Mouse (Mus musculus) liver, embryonic 12.5 days (tissue): ENCODE results near the gene Ociad1. TPM values are rescaled to one million over a fixed set of nuclear protein-coding genes. Genes with fewer than 3 reads are reported as not detected.
"Not testable (repeated sequence)": the region's sequence is repeated elsewhere in the genome, so short reads cannot be mapped to it uniquely, and the experiment has no call there.

Source experiments
- ATAC-seq: fragments of 200-750 bp; cut with Nextera tagmentation; 2 replicates; pipeline ENCODE4 v1.8.0; 2017; ENCODE audit warnings: moderate number of reproducible peaks, mild to moderate bottlenecking, moderate library complexity
- H3K27ac ChIP-seq: fragments of 300-500 bp; sonication (generic); 2 replicates; pipeline ENCODE4 v1.5.1; 2016; ENCODE audit warnings: mild to moderate bottlenecking
- H3K27me3 ChIP-seq: fragments of 300-500 bp; sonication (generic); replicated peaks from 2 replicates; pipeline ENCODE4 v1.6.1; 2016; ENCODE audit warnings: mild to moderate bottlenecking, moderate library complexity
- H3K36me3 ChIP-seq: fragments of 300-500 bp; sonication (generic); 2 replicates; pipeline ENCODE4 v1.6.1; 2016; ENCODE audit warnings: mild to moderate bottlenecking, moderate library complexity
- H3K4me1 ChIP-seq: fragments of 300-500 bp; sonication (generic); 2 replicates; pipeline ENCODE4 v1.6.1; 2016
- H3K4me2 ChIP-seq: fragments of 300-500 bp; sonication (generic); 2 replicates; pipeline ENCODE4 v1.6.1; 2016; ENCODE audit warnings: mild to moderate bottlenecking, moderate library complexity
- H3K4me3 ChIP-seq: fragments of 300-500 bp; sonication (generic); 2 replicates; pipeline ENCODE4 v1.5.1; 2016; ENCODE audit warnings: mild to moderate bottlenecking, moderate library complexity
- H3K9ac ChIP-seq: fragments of 300-500 bp; sonication (generic); 2 replicates; pipeline ENCODE4 v1.6.1; 2016; ENCODE audit warnings: mild to moderate bottlenecking, moderate library complexity
- H3K9me3 ChIP-seq: fragments of 300-500 bp; sonication (generic); replicated peaks from 2 replicates; pipeline ENCODE4 v1.6.1; 2016; ENCODE audit warnings: mild to moderate bottlenecking, moderate library complexity
- WGBS: fragments of 180-500 bp; shearing (Covaris S2); methylation state at CpG from one replicate; pipeline ENCODE4 v1.1.7; 2016; ENCODE audit not compliant: insufficient replicate concordance; 5-methylcytosine and 5-hydroxymethylcytosine counted together
- polyA plus RNA-seq: library from polyadenylated mRNA; unstranded; fragments of >200 nt; fragmentation: Nextera tagmentation; extraction: Ambion mirVana; gene quantifications from 2 replicates; pipeline ENCODE4 v1.2.1, GENCODE M21; 2016

Ociad1 gene
- polyA plus RNA-seq, 1 experiment from 2014 or later: 159 TPM

DNA sequence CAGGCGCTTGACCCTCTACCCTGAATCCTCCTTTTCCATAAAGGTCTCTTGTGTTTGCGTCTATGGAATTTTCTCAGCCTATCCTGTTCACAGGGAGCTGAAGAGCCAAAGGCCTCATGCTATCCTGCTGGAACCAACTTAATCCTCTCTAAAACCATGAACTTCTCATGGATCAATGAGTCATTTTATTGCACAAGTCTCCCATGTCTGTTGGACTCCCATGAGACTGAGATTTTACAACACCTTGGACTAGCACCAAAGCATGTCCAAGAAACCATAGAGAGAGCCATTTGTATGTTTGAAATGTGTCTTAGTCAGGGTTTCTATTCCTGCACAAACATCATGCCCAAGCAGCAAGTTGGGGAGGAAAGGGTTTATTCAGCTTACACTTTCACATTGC lies 22.1 kb downstream of the Ociad1 start:
- Histone ChIP-seq H3K9ac (no peak overlapping the region), H3K4me3 (no peak overlapping the region), H3K9me3 (no peaks in the 10 kb centered on the region), H3K4me2 (no peak overlapping the region), H3K36me3 (peaks cover 76% of the 10 kb centered on the region), H3K27me3 (no peaks in the 10 kb centered on the region), H3K4me1 (peaks cover 63% of the 10 kb centered on the region), H3K27ac (peak overlapping the region; percentile 54)
- 89% methylated on average over 2 of the region's 2 CpGs for WGBS
- ATAC-seq: no peak

DNA sequence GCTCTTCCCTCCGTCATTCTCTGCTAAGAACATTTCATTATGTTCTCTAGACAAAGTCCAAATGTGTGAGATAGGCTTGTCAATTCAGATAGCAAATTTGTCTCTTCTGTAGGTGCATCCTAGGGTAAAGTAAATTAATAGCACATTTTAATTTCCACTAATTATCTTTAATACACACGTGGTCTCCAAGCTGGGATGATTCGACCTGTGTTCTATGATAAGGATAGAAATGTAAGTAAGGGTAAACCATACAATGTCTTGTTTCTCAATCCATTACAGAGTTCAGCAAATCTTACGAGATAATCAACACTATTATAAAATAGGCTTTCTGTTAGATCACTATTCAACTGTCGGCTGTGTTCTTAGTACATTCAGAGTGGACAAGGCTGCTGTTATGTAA lies 26.7 kb downstream of the Ociad1 start:
- no peak overlapping the region for H3K27ac ChIP-seq
- H3K4me1 ChIP-seq: peaks cover 22% of the 10 kb centered on the region
- no peak overlapping the region for H3K4me3 ChIP-seq
- no peak overlapping the region for H3K9ac ChIP-seq
- H3K27me3 ChIP-seq: no peaks in the 10 kb centered on the region
- H3K36me3 ChIP-seq: peaks cover 37% of the 10 kb centered on the region
- no peak overlapping the region for H3K4me2 ChIP-seq
- H3K9me3 ChIP-seq: no peaks in the 10 kb centered on the region
- 80% methylated on average over 5 of the region's 5 CpGs for WGBS
- no peak for ATAC-seq

DNA sequence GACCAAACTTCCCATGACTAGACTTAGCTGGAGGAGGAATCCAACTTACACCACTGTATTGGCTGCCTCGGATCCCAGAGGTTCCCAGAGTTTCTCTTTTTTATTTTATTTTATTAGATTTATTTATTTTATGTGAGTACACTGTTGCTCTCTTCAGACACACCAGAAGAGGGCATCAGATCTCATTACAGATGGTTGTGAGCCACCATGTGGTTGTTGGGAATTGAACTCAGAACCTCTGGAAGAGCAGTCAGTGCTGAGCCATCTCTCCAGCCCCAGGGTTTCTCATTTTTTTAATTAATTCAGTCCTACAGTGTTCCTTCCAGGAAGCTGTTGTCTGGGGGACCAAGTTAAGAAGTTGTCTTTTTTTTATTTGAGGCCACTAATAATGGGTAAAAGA lies 30.1 kb downstream of the Ociad1 start:
- not testable (repeated sequence) for ATAC-seq, H3K27me3 ChIP-seq, H3K4me3 ChIP-seq, H3K9ac ChIP-seq, H3K9me3 ChIP-seq, H3K36me3 ChIP-seq, H3K4me1 ChIP-seq, H3K4me2 ChIP-seq, H3K27ac ChIP-seq
- WGBS: 74% methylated on average over 1 of the region's 1 CpGs

DNA sequence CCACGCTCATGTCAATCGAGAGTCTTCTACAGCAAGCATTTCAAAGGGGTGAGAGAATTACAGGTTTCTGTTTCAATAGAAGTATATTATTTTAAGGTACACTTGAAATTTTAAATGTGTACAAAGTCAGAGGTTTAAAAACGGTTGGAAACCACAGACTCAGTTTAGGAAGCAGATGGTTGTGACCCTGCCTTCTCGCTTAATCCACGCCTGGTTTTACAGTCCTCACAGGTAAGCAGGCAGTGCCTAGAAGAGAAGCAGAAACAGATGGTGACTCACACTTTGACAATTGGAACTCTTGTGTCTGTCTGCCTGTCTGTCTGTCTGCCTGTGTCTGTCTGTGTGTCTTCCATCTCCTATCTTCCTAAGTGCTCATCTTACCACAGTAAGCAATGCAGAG lies 31.0 kb downstream of the Ociad1 start:
- Histone ChIP-seq H3K4me2 (no peak overlapping the region), H3K27me3 (no peaks in the 10 kb centered on the region), H3K4me3 (no peak overlapping the region), H3K9ac (no peak overlapping the region), H3K27ac (no peak overlapping the region), H3K4me1 (0 out of 2 replicates have a peak, but pooled peaks cover 4% of the 10 kb centered on the region), H3K9me3 (no peaks in the 10 kb centered on the region), H3K36me3 (no peaks in the 10 kb centered on the region)
- 67% methylated on average over 5 of the region's 5 CpGs for WGBS
- no peak for ATAC-seq

DNA sequence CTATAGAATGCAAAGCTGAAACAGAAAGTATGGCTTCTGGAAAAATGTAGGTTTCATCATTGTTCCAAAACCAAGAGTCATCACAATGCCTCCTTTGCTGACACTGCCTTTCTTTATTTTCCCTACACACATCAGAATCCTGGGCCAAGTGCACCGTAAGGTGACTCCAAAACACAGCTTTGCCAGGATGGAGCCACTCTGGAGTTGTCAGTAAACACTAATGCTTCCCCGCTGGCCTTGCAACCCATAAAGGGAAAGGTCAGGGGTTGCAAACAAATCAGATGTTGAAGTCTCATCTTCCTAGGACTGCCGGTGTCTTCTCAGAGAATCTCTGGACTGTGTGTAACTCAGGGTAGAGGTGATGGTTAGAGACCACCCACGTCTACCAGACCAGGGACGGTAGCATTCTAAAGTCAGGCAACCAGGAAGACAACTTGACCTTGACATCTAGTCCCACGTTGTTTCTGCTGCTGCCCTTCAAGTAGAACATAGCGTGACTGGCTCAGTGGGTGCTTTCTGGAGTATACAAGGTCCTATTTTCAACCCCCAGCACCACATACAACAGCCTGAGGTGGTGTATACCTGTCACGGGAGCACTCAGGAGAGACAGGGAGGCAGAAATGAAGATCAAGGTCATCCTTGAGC lies 32.1 kb downstream of the Ociad1 start:
- H3K4me3 ChIP-seq: no peak overlapping the region
- 66% methylated on average over 8 of the region's 8 CpGs for WGBS
- H3K27me3 ChIP-seq: no peaks in the 10 kb centered on the region
- no peak overlapping the region for H3K9ac ChIP-seq
- H3K36me3 ChIP-seq: no peaks in the 10 kb centered on the region
- H3K9me3 ChIP-seq: no peaks in the 10 kb centered on the region
- no peak overlapping the region for H3K27ac ChIP-seq
- H3K4me2 ChIP-seq: no peak overlapping the region
- H3K4me1 ChIP-seq: no peaks in the 10 kb centered on the region
- no peak for ATAC-seq

DNA sequence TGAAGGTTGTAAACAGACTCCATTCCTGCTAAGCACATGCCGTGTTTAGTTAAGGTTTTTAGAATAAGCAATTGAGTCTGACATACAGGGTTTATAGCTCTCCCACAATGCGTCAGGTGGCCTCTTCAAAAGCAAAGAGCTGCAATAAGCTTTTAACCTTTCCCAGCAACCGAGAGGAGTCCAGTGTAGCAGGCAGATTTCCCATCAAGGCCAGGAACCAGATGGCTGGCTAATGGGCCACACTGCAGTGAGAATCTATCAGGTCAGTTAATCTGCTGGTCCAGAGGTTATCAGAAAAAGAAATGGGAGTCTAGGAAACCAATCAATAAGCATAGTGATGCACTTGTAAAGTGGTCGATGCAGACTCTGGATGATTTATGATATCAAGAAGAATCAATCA lies 38.4 kb downstream of the Ociad1 start:
- ATAC-seq: no peak
- Histone ChIP-seq H3K27ac (no peak overlapping the region), H3K4me3 (no peak overlapping the region), H3K9me3 (no peaks in the 10 kb centered on the region), H3K36me3 (no peaks in the 10 kb centered on the region), H3K9ac (no peak overlapping the region), H3K4me1 (no peaks in the 10 kb centered on the region), H3K4me2 (no peak overlapping the region), H3K27me3 (no peaks in the 10 kb centered on the region; the same call in 1 of the 2 replicates)
- 58% methylated on average over 4 of the region's 4 CpGs for WGBS

DNA sequence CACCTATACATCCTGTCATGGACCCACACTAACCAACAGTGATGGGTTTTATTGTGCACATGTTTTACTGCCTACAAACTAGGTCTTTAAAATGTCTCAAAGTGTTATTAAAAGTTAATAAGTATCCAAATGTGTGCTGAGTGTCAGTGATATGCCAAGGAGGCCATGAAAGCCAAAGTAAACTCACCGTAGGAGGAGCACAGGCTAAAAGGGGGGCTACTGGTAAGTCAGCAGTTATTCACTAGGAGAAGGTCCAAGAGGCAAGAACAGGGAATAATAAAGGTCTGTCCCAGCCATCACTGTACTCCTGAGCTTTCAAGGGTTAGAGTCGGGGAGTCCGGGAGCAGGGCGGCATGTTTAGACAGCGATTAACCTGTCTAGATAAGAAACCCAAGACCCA lies 43.9 kb downstream of the Ociad1 start:
- Histone ChIP-seq H3K36me3 (no peaks in the 10 kb centered on the region), H3K9ac (no peak overlapping the region), H3K9me3 (no peaks in the 10 kb centered on the region), H3K4me2 (no peak overlapping the region), H3K4me1 (peaks cover 14% of the 10 kb centered on the region; the same call in 1 of the 2 replicates), H3K27me3 (peaks cover 48% of the 10 kb centered on the region), H3K27ac (no peak overlapping the region), H3K4me3 (no peak overlapping the region)
- no peak for ATAC-seq
- 60% methylated on average over 5 of the region's 5 CpGs for WGBS

DNA sequence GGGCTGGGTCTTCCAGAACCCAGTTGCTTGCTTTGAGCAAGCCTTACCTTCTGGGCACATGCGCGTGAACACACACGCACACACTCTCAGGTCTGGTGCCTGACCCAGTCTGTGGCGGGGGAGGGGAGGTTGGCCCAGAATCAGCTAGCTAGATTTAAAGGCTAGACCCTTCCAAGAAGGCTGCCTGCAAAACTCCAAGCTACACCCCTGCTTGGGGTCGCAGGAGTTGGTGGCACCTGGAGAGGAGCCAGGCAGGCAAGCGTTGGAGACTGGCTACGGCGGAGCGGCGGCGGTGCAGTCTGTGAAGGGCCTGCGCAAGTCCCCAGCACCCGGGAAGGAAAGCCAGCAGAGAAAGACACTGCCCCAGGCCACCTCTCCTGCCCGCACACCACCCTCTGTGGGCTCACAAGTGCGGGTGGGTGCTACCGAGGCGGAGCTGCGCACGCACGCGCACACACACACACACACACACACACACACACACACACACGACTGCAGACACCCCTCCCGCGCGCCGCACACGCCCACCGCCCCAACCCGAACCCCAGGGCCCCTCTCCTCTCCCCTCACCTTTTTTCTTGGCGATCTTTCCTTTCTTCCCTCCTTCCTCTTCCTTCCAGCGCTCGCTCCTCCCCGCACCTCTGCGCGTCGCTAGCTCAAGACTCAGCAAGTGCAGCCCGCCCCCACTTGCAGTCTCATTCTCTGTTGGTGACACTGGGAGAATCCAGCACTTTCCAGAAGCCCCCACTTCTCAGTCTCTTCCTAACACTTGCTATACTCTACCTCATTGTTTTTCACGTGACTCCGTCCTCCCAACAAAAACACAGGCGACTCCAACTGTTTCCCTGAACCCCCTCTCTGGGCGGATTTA lies 45.6 kb downstream of the Ociad1 start:
- Histone ChIP-seq H3K27me3 (peaks cover 60% of the 10 kb centered on the region), H3K4me1 (peaks cover 19% of the 10 kb centered on the region), H3K27ac (no peak overlapping the region), H3K9ac (peak overlapping the region; percentile 68), H3K4me2 (peak overlapping the region; percentile 88), H3K9me3 (no peaks in the 10 kb centered on the region), H3K4me3 (peak overlapping the region; percentile 61), H3K36me3 (no peaks in the 10 kb centered on the region)
- 7% methylated on average over 36 of the region's 41 CpGs for WGBS
- peak; percentile 48 for ATAC-seq

DNA sequence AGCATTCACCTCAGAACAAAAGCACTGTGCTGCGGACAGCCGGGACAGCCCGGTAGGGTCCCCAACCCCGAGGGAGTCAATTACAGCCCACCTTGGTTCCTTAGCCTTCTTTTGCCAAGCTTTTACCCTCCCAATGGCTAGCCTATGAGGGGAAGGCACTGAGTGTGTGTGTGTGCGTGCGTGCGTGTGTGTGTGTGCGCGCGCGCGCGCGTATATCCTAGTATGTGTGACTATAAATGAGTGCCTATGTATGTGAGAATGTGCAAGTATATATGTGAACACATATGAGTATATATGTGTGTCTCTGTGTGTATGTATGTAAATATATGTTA lies 46.2 kb downstream of the Ociad1 start:
- 0 out of 2 replicates have a peak, but pooled peaks have one; percentile 25 for ATAC-seq
- peak overlapping the region; percentile 68; the same call in 1 of the 2 replicates for H3K9ac ChIP-seq
- no peaks in the 10 kb centered on the region for H3K9me3 ChIP-seq
- H3K27me3 ChIP-seq: peaks cover 66% of the 10 kb centered on the region
- H3K27ac ChIP-seq: no peak overlapping the region
- WGBS: 63% methylated on average over 14 of the region's 14 CpGs
- no peaks in the 10 kb centered on the region for H3K36me3 ChIP-seq
- H3K4me3 ChIP-seq: peak overlapping the region; percentile 61
- H3K4me2 ChIP-seq: peak overlapping the region; percentile 88
- H3K4me1 ChIP-seq: peaks cover 19% of the 10 kb centered on the region

DNA sequence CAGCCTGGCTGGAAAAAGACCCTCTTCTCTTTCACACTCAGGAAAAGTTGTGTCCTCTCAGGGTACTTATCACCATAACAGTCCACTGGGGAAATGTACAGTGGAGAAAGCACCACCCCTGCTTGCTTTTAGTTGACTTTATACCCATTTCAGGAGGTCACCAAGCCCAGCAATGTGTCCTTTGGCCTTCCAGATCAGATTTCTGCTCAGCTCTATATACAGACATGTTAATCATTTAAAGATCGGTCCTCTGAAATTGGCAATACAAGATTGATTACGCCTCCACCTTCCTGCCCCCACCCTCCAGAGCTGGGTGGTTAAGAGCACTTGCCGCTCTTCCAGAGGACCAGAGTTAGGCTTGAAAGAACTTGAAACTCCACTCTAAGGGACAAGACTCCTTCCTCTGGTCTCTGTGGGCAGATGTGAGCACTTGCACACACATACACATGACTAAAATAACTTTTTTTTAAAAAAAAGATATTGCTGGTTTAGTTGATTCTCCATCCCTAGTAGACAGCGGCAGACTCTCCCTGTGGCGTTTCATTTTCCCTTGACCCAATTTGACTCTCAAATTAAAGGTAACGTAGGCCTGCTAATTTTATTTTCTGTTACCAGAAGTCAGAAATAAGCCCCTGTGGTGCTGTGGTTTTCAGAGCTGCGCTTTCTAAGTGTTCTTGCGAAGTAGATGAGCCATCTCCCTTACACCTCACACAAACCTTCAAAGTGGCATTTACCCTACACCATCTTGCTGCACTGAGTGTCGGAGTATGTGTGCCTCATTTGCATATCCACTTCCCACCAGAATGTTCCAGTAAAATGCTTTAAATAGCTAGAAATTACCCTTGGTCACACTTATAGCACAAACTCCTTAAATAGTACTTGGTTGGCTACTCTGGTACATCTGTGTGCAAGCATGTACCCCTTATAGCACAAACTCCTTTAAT lies 47.5 kb downstream of the Ociad1 start:
- Histone ChIP-seq H3K27me3 (peaks cover 78% of the 10 kb centered on the region), H3K9me3 (no peaks in the 10 kb centered on the region), H3K9ac (no peak overlapping the region), H3K4me1 (peaks cover 19% of the 10 kb centered on the region), H3K36me3 (no peaks in the 10 kb centered on the region), H3K4me2 (no peak overlapping the region), H3K27ac (no peak overlapping the region), H3K4me3 (no peak overlapping the region)
- no peak for ATAC-seq
- WGBS: 73% methylated on average over 9 of the region's 9 CpGs

DNA sequence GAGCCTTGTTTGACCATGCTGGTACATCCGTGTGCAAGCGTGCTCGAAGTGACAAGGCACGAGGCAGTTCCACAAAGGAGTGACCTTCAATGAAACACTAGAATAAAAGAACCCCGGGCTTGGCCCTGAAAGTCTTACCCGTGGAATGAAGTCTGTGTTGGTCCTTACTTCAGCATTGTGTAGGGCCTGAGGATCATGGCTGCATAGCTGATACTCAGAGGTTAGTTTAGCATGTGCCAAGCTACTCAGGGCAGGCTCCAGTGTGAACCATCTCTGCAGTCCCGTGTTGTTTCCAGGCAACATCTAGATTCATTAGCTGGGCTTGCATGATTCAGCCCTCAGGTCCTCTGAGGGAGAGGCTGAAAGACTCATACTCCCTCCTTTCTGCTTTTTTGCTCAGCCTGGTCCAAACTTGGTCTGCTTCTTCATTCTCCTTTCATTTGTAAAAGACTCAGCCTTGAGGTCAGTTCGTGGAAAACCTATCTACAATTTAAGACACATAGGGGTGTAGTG lies 48.2 kb downstream of the Ociad1 start, which contains the start of gene Ociad2:
Gene Ociad2 (minus strand): TSS at position 306 of the 513 bp plus-strand sequence.
- Histone ChIP-seq H3K36me3 (no peaks in the 10 kb centered on the region), H3K4me3 (no peak within 1 kb of the TSS), H3K27me3 (peaks cover 86% of the 10 kb centered on the region), H3K4me1 (peaks cover 19% of the 10 kb centered on the region), H3K27ac (no peak within 1 kb of the TSS), H3K9me3 (no peaks in the 10 kb centered on the region), H3K4me2 (no peak within 1 kb of the TSS), H3K9ac (no peak within 1 kb of the TSS)
- 72% methylated on average over 8 of the region's 8 CpGs for WGBS
- ATAC-seq: no peak
